Mouse (Mus musculus) MEL (cell line): ENCODE results near the gene Wipf1.

Experiments used
- CHD2 ChIP-seq: IDR thresholded peaks from 2 replicates; pipeline ENCODE4 v1.6.1; 2011; ENCODE audit warnings: low read length, improper control_type of control experiment
- CTCF ChIP-seq, 3 experiments: IDR thresholded peaks in 2 of 3; conservative IDR thresholded peaks in 1 of 3; 2 replicates each; pipeline ENCODE4 v1.5.1; 2011 to 2012; ENCODE audit warnings: low read length in 3 of 3, low read depth in 2 of 3, mild to moderate bottlenecking in 2 of 3, improper control_type of control experiment in 1 of 3, inconsistent platforms in 1 of 3, mixed read lengths in 1 of 3, moderate library complexity in 1 of 3; ENCODE audit not compliant: control insufficient read depth in 1 of 3, insufficient read depth in 1 of 3, poor library complexity in 1 of 3, severe bottlenecking in 1 of 3
- E2F4 ChIP-seq: IDR thresholded peaks from 2 replicates; pipeline ENCODE4 v1.6.1; 2011; ENCODE audit warnings: low read depth, low read length, improper control_type of control experiment, borderline replicate concordance
- EP300 ChIP-seq, 2 experiments: IDR thresholded peaks; 2 replicates each; pipeline ENCODE4 v1.6.1; 2011; ENCODE audit warnings: improper control_type of control experiment in 2 of 2, low read length in 2 of 2, low read depth in 1 of 2, mild to moderate bottlenecking in 1 of 2
- GATA1 ChIP-seq: IDR thresholded peaks from 2 replicates; pipeline ENCODE4 v1.6.1; 2011; ENCODE audit warnings: low read depth, low read length, improper control_type of control experiment
- HCFC1 ChIP-seq: IDR thresholded peaks from 2 replicates; pipeline ENCODE4 v1.6.1; 2012; ENCODE audit warnings: low read depth, mild to moderate bottlenecking, inconsistent platforms, low read length, improper control_type of control experiment, moderate library complexity
- KAT2A ChIP-seq: conservative IDR thresholded peaks from 2 replicates; pipeline ENCODE4 v1.6.1; 2012; ENCODE audit warnings: low read depth, low read length, improper control_type of control experiment, inconsistent platforms
- MAFK ChIP-seq: IDR thresholded peaks from 2 replicates; pipeline ENCODE4 v1.6.1; 2011; ENCODE audit warnings: low read depth, mild to moderate bottlenecking, low read length, improper control_type of control experiment, borderline replicate concordance
- MAZ ChIP-seq: IDR thresholded peaks from 2 replicates; pipeline ENCODE4 v1.6.1; 2012; ENCODE audit warnings: low read depth, mild to moderate bottlenecking, inconsistent platforms, low read length, improper control_type of control experiment
- MXI1 ChIP-seq: IDR thresholded peaks from 2 replicates; pipeline ENCODE4 v1.6.1; 2011; ENCODE audit warnings: mild to moderate bottlenecking, low read depth, low read length, improper control_type of control experiment
- NRF1 ChIP-seq: IDR thresholded peaks from 2 replicates; pipeline ENCODE4 v1.6.1; 2014; ENCODE audit warnings: low read depth, mild to moderate bottlenecking, inconsistent platforms, low read length, improper control_type of control experiment, moderate library complexity; ENCODE audit not compliant: poor library complexity, insufficient read depth, severe bottlenecking
- POLR2A ChIP-seq, 2 experiments: IDR thresholded peaks; 2 replicates each; pipeline ENCODE4 v1.6.1; 2011 to 2012; ENCODE audit warnings: low read length in 2 of 2, mild to moderate bottlenecking in 2 of 2, control low read depth in 1 of 2, improper control_type of control experiment in 1 of 2, low read depth in 1 of 2, moderate library complexity in 1 of 2; ENCODE audit not compliant: control insufficient read depth in 1 of 2, insufficient read depth in 1 of 2, poor library complexity in 1 of 2
- TAL1 ChIP-seq: IDR thresholded peaks from 2 replicates; pipeline ENCODE4 v1.6.1; 2012; ENCODE audit warnings: mild to moderate bottlenecking, inconsistent platforms, low read length, moderate library complexity, mixed read lengths
- TCF12 ChIP-seq: IDR thresholded peaks from 2 replicates; pipeline ENCODE4 v1.6.1; 2014; ENCODE audit warnings: low read depth, mild to moderate bottlenecking, inconsistent platforms, low read length, improper control_type of control experiment, moderate library complexity

- TF ChIP-seq EP300 (IDR thresholded peaks at IDR 0.05; ENCODE audit: low read depth in 1 of 2, low read length in 2 of 2), result no peak
- no peak for TF ChIP-seq CTCF (IDR thresholded peaks at IDR 0.05 in 2 of 3, conservative IDR thresholded peaks at IDR 0.05 in 1 of 3; ENCODE audit: control insufficient read depth in 1 of 3, insufficient read depth in 1 of 3, low read depth in 2 of 3, low read length in 3 of 3, poor library complexity in 1 of 3, severe bottlenecking in 1 of 3)
- no peak for TF ChIP-seq HCFC1
- TF ChIP-seq NRF1, result no peak
- no peak for TF ChIP-seq TCF12
- TF ChIP-seq POLR2A (IDR thresholded peaks at IDR 0.05; ENCODE audit: control insufficient read depth in 1 of 2, insufficient read depth in 1 of 2, low read depth in 1 of 2, low read length in 2 of 2, poor library complexity in 1 of 2), result no peak
- no peak for TF ChIP-seq MAFK
- no peak for TF ChIP-seq MXI1
- no peak for TF ChIP-seq GATA1
- no peak for TF ChIP-seq E2F4
- TF ChIP-seq TAL1, result no peak
- no peak for TF ChIP-seq MAZ
- no peak for TF ChIP-seq CHD2
- TF ChIP-seq KAT2A, result no peak
These were observed 31.2 kb downstream of the Wipf1 start for GRCm38 (mm10) chr2:73498322-73498721.
